Mouse (Mus musculus) thymus, adult 18-20 months (tissue): Measurements from ENCODE around the gene Slc18a2.

ENCODE experiments used
- DNase-seq, 2 experiments: peaks; one replicate each; pipeline ENCODE4 v3.0.0; 2022; ENCODE audit warnings: mixed read lengths in 2 of 2

The Slc18a2 gene

GRCm38 (mm10) chr19:59260718-59261442 lies at the start of gene Slc18a2:
TSS of gene Slc18a2 (plus strand) at chr19:59260896.
- peak; percentile 41 to 56 for DNase-seq

- no peak for DNase-seq
Observed at GRCm38 (mm10) chr19:59216891-59217290, 43.8 kb upstream of the Slc18a2 start.

GRCm38 (mm10) chr19:59218991-59219390 lies 41.7 kb upstream of the Slc18a2 start, which contains the start of gene Kcnk18:
TSS of gene Kcnk18 (plus strand) at chr19:59219214.
- DNase-seq = no peak

GRCm38 (mm10) chr19:59221131-59221530 lies 39.6 kb upstream of the Slc18a2 start:
- no peak for DNase-seq

- DNase-seq = no peak
Observed at GRCm38 (mm10) chr19:59228376-59228775, 32.3 kb upstream of the Slc18a2 start.

- no peak for DNase-seq
Observed at GRCm38 (mm10) chr19:59232786-59233185, 27.9 kb upstream of the Slc18a2 start.

GRCm38 (mm10) chr19:59235001-59235400 lies 25.7 kb upstream of the Slc18a2 start:
- DNase-seq = no peak

- DNase-seq = no peak
Observed at GRCm38 (mm10) chr19:59236046-59236445, 24.6 kb upstream of the Slc18a2 start.

- no peak for DNase-seq
Observed at GRCm38 (mm10) chr19:59238630-59239029, 22.1 kb upstream of the Slc18a2 start.

GRCm38 (mm10) chr19:59239124-59239817 lies 21.4 kb upstream of the Slc18a2 start:
- DNase-seq = peak; percentile 57 to 58

- DNase-seq = no peak
Observed at GRCm38 (mm10) chr19:59241987-59242386, 18.7 kb upstream of the Slc18a2 start.

- no peak for DNase-seq
Observed at GRCm38 (mm10) chr19:59243057-59243456, 17.6 kb upstream of the Slc18a2 start.

GRCm38 (mm10) chr19:59248144-59248543 lies 12.6 kb upstream of the Slc18a2 start:
- no peak for DNase-seq

- peak in 1 of 2 experiments; percentile 37 for DNase-seq
Observed at GRCm38 (mm10) chr19:59248553-59249286, 12.0 kb upstream of the Slc18a2 start.

- DNase-seq = no peak
Observed at GRCm38 (mm10) chr19:59252651-59253050, 8.0 kb upstream of the Slc18a2 start.

GRCm38 (mm10) chr19:59259633-59260032 lies 1.1 kb upstream of the Slc18a2 start:
- no peak for DNase-seq

- DNase-seq = no peak
Observed at GRCm38 (mm10) chr19:59261604-59262003, 908 bp downstream of the Slc18a2 start.

- DNase-seq = no peak
Observed at GRCm38 (mm10) chr19:59263171-59263570, 2.5 kb downstream of the Slc18a2 start.

GRCm38 (mm10) chr19:59264838-59265532 lies 4.3 kb downstream of the Slc18a2 start:
- no peak for DNase-seq

GRCm38 (mm10) chr19:59265907-59266306 lies 5.2 kb downstream of the Slc18a2 start:
- no peak for DNase-seq

- DNase-seq = no peak
Observed at GRCm38 (mm10) chr19:59267417-59267963, 6.8 kb downstream of the Slc18a2 start.

- no peak for DNase-seq
Observed at GRCm38 (mm10) chr19:59273190-59273589, 12.5 kb downstream of the Slc18a2 start.

- no peak for DNase-seq
Observed at GRCm38 (mm10) chr19:59276354-59276753, 15.7 kb downstream of the Slc18a2 start.
